Mouse (Mus musculus) adrenal gland, adult 18-20 months (tissue): ENCODE measurements around the gene Ear1. TPM values are rescaled to one million over a fixed set of nuclear protein-coding genes. Genes with fewer than 3 reads are reported as not detected.
"Not testable (repeated sequence)": the region's sequence is repeated elsewhere in the genome, so short reads cannot be mapped to it uniquely, and the experiment has no call there.

Experiments
- DNase-seq, 2 experiments: peaks; one replicate each; pipeline ENCODE4 v3.0.0; 2021 to 2022; ENCODE audit warnings: low spot score in 2 of 2
- long read RNA-seq, 2 experiments: library from polyadenylated mRNA; stranded (forward); transcript quantifications; one replicate each; pipeline ENCODE4 v2.0.0; 2021
- total RNA-seq, 2 experiments: library from RNA; stranded (reverse); gene quantifications; 1 replicate in 1 of 2; 2 replicates in 1 of 2; pipeline ENCODE4 v1.2.3; 2021

Ear1 gene
- not detected for total RNA-seq
- long read RNA-seq, experiment 1 = 0 reads
- long read RNA-seq, experiment 2 = 0 reads

DNA sequence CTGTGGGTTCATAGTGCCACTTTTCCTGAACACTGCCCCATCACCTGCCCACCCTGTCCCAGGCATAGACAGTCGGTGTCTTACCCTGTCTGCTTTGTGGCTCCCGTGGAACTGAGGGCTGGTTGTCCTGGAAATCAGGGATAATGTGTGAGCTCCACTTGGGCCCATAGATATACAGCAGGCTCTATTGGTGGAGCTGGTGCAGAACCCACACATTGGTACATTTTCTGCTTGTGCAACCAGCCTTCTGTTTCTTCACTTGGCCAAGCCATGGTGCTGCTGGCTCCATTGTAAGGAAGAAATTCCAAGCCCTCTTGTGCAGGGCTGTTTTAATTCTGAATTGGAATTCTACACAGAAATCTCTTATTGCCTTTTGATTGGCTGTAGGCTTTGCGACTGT is at the start of gene Ear1:
TSS of gene Ear1 (minus strand) at position 101 of the 400 bp plus-strand sequence.
- DNase-seq = not testable (repeated sequence)

DNA sequence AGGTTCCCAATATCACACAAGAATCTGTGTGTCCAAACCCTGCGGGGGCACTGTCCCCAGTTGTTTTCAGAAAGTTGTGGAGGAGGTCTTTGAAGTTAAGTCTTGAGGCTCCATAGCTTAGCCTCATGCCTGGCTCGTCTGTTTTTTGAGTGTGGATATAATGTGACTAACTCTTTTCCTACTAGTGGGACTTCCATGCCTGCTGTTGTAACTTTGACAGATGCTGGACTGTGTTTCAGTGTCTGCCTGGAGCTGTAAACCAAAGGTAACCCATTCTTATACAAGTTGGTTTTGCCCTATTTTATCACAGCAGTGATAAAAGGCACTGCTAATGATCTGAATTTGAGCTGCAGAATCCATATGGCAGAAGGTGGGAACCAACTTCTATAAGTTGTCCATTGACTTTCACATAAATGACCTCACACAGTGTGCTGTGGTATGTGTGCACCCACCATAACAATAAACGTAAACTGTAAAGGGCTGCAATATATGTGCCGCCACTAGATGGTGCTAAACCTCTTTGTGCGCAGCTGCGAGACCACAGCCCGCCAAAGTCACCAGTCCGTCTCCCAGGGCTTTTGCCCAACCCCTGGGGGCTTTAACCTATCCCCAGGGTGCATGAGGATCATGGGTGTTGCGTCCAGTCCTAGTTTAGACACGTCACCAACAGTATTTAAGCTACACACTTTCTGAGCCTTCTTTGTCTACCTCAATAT is 49.5 kb upstream of the Ear1 start, which contains the start of gene Gm8113:
TSS of gene Gm8113 (plus strand) at position 703 of the 716 bp plus-strand sequence.
- DNase-seq = peak; percentile 33 to 38

GRCm38 (mm10) chr14:43923459-43923858 is 48.1 kb upstream of the Ear1 start, which contains the start of gene Ear10:
Gene Ear10, minus strand, starts transcription at chr14:43923559.
- not testable (repeated sequence) for DNase-seq

DNA sequence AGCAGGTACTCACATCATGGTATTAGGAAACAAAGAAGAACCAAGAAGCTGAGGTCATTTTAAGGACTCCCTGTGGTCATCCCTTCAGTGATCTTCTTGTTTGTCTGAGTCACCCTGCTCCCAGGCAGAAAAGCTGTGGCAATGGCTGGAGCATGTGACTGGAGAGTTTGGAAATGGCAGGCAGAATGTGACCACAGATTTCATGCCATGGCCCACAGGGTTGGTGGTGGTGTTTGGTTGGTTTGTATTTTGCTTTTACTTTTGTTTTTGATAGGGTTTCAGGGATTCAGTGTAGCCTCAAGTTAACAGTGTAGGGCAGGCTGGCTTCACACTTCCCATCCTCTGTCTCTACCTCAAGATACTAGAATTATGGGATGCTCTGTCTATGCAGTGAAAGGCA is 42.9 kb upstream of the Ear1 start:
- not testable (repeated sequence) for DNase-seq

DNA sequence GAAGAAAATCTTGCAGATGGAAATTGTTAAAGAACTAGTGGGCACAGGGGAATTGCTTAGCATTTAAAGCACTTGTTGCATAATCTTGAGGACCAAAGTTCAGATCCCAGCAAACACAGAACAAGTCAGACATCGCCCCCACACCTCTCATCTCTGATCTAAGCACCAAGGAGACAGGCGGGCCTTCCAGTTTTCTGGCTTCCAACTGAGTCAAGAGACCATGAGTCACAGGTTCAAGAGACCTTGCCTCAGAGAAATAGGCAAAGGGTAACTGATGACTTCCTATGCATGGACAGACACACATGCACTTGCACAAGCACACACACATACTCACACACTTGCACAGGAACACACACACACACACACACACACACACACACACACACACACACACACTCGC is 23.3 kb upstream of the Ear1 start:
- not testable (repeated sequence) for DNase-seq

GRCm38 (mm10) chr14:43895357-43895756 is 20.0 kb upstream of the Ear1 start:
- DNase-seq = not testable (repeated sequence)

DNA sequence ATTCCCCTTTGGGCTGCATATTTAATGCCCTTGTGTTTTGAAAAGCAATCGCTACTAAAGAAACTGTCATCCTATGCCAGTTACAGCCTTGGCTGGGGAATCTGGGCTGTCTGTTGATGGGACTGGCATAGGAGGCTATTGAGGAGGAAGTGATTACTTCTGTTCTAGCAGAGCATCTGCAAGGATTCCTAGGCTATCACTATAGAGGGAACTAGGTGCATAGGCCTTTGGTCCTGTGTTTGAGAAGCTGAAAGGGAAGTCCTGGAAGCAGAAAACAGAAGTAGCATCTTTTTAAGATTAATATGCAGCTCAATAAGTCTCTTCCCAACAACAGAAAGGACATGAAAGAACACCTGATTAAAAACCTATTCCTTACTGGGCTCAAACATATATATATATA is 16.0 kb upstream of the Ear1 start:
- not testable (repeated sequence) for DNase-seq

GRCm38 (mm10) chr14:43886235-43886634 is 10.9 kb upstream of the Ear1 start:
- DNase-seq = not testable (repeated sequence)

DNA sequence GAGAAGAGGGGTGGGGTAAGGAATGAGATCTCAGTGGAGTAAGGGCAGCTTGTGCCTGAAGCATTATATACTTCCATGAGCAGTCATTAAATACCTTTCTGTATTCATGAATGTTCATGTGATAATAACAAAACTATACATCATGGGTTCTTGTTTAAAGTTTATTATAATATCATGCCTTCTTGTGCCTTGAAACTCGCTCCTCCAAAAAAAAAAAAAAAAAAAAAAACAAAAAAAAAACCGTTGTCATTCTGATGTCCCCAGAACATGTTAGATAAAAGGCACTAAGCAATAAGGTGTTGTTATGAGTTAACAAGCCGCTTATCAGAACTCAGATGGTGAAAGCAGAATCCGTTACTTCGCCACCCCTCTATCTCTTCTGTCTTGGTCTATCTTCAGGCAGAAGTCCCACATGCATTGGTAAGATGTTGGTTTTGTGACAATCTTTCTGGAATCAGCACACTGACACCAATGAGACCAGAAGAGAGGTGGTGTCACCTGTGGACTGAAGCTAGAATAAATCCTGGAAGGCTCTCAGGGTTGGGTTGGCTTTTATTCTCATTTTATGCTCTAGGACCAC is 4.7 kb upstream of the Ear1 start:
- not testable (repeated sequence) for DNase-seq

- not testable (repeated sequence) for DNase-seq
These were observed 2.5 kb upstream of the Ear1 start for GRCm38 (mm10) chr14:43877789-43878188.

- not testable (repeated sequence) for DNase-seq
These were observed 455 bp downstream of the Ear1 start for GRCm38 (mm10) chr14:43874862-43875261.

DNA sequence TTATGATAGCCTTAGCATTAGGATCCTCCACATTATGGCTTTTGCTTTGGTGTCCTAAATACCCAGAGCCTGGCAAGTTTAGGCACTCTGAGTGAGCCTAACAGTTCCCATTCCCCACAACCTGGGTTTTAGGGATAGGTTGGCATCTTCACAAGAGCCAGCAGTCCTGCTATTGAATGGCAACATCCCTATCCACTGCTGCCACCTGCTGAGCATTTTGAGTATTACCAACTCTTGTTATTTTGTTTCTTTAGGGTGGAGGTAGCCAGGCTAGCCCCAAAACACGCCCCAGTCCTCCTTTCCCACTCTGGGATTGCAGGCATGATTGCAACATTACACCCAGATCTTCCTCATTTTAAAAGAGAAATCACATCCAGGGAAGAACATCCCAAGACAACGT is 14.8 kb downstream of the Ear1 start:
- peak; percentile 9 to 12 for DNase-seq

- DNase-seq = not testable (repeated sequence)
These were observed 15.9 kb downstream of the Ear1 start for GRCm38 (mm10) chr14:43859465-43859864.

DNA sequence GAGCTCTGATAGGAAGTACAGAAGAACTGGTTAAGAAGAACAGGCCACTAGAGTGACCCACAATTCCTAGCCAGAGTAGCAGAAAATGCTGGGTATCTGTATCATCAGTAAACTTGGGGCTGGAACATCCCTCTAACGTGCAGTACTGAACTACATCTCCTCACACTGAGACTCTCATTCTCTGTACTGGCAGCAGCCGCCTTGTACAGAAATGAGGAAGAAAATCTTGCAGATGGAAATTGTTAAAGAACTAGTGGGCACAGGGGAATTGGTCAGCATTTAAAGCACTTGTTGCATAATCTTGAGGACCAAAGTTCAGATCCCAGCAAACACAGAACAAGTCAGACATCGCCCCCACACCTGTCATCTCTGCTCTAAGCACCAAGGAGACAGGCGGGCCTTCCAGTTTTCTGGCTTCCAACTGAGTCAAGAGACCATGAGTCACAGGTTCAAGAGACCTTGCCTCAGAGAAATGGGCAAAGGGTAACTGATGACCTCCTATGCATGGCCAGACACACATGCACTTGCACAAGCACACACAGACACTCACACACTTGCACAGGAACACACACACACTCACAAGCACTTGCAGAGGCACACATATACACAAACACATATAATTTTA is 31.3 kb downstream of the Ear1 start:
- not testable (repeated sequence) for DNase-seq

- DNase-seq = not testable (repeated sequence)
These were observed 34.3 kb downstream of the Ear1 start for GRCm38 (mm10) chr14:43840976-43841375.

DNA sequence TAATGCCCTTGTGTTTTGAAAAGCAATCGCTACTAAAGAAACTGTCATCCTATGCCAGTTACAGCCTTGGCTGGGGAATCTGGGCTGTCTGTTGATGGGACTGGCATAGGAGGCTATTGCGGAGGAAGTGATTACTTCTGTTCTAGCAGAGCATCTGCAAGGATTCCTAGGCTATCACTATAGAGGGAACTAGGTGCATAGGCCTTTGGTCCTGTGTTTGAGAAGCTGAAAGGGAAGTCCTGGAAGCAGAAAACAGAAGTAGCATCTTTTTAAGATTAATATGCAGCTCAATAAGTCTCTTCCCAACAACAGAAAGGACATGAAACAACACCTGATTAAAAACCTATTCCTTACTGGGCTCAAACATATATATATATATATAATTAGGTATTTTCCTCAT is 40.0 kb downstream of the Ear1 start:
- DNase-seq = not testable (repeated sequence)

DNA sequence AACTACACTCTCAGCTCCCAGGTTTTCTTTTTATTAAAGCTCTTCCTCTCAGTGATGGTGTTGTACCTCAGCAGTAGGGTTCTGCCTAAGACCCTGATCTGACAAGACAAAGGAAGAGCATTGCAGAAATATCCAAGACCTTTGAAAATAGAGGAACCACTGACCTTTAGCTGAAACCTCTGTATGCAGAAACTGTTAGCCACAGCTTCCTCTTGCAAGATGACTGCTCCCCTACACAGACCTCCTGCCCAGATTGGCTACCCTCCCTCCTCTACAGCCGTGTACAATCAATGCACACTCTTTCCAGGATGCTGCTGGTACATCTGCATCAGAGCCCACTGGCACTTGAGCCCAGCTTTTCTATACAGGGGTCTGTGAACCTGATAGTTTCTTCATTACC is 44.9 kb downstream of the Ear1 start:
- not testable (repeated sequence) for DNase-seq

DNA sequence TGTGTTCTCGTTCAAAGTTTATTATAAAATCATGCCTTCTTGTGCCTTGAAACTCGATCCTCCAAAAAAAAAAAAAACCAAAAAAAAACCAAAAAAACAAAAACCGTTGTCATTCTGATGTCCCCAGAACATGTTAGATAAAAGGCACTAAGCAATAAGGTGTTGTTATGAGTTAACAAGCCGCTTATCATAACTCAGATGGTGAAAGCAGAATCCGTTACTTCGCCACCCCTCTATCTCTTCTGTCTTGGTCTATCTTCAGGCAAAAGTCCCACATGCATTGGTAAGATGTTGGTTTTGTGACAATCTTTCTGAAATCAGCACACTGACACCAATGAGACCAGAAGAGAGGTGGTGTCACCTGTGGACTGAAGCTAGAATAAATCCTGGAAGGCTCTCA is 51.1 kb downstream of the Ear1 start:
- not testable (repeated sequence) for DNase-seq

DNA sequence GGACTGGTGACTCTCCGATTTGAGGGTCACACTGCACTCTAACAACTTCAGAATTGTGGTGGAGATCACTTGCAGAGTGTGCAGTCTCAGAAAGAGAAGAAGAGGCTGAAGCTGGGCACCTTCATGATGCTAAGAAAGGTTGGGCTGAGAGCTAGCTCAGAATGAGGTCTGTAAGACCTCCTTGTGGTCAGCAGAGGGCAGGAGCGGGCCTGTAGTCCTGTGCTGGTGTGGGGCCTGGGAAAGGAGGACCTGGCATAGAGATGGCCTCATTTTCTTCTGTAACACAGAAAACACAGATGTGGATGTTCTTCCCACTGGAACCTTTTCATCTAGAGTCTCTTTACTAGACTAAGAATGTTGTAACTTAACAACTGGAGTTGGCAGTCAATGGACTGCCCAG is 53.4 kb downstream of the Ear1 start:
- not testable (repeated sequence) for DNase-seq

DNA sequence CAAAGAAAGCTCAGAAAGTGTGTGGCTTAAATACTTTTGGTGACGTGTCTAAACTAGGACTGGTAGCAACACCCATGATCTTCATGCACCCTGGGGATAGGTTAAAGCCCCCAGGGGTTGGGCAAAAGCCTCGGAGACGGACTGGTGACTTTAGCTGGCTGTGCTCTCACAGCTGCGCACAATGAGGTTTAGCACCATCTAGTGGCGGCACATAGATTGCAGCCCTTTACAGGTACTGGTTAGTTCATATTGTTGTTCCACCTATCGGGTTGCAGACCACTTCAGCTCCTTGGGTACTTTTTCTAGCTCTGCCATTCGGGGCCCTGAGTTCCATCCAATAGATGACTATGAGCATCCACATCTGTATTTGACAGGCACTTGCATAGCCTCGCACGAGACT is 62.9 kb downstream of the Ear1 start:
- peak; percentile 28 to 30 for DNase-seq

GRCm38 (mm10) chr14:43808142-43808541 is 67.2 kb downstream of the Ear1 start:
- not testable (repeated sequence) for DNase-seq

DNA sequence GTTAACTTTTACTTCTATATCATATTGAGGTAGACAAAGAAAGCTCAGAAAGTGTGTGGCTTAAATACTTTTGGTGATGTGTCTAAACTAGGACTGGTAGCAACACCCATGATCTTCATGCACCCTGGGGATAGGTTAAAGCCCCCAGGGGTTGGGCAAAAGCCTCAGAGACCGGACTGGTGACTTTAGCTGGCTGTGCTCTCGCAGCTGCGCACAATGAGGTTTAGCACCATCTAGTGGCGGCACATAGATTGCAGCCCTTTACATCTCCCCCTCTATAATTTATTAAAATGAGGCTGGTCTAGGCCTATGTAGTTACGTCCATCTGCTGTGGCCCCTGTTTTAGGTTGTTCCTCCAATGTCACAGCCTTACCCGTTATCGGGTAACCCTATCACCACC is 70.9 kb downstream of the Ear1 start:
- DNase-seq = not testable (repeated sequence)
